Mouse (Mus musculus) ES-Bruce4 (cell line): ENCODE data around the gene 1810065E05Rik.

ENCODE experiments used
- CTCF ChIP-seq: IDR thresholded peaks from one replicate; pipeline ENCODE4 v1.8.1; 2011; ENCODE audit warnings: low read depth, low read length
- EP300 ChIP-seq: IDR thresholded peaks from 2 replicates; pipeline ENCODE4 v1.6.1; 2011; ENCODE audit warnings: low read depth, low read length; ENCODE audit not compliant: insufficient read depth
- POLR2A ChIP-seq: IDR thresholded peaks from one replicate; pipeline ENCODE4 v1.8.1; 2011; ENCODE audit warnings: low read length; ENCODE audit not compliant: insufficient read depth

DNA sequence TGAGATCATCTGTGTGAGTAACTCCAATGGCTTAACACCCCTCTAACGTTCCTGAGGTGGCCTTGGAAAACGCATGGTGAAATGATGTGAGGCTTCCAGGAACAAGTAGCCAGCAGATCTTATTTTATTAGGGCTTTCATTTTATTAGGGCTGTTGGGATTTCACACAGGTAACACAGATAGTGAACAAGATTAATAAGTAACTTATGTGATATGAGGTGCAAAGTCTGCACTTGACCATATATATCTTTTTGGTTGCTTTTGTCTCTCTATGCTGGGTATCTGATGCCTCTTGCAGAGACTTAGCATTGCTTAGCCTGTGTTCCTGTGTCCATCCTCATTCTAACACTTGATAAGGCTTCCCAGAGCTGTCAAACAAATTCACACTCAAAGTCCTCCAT is 43.6 kb upstream of the 1810065E05Rik start:
- TF ChIP-seq CTCF (no peak), POLR2A (no peak), EP300 (no peak)
